Comparison of ENCODE assay signal across 10 mouse cellular contexts in the genomic region with DNA sequence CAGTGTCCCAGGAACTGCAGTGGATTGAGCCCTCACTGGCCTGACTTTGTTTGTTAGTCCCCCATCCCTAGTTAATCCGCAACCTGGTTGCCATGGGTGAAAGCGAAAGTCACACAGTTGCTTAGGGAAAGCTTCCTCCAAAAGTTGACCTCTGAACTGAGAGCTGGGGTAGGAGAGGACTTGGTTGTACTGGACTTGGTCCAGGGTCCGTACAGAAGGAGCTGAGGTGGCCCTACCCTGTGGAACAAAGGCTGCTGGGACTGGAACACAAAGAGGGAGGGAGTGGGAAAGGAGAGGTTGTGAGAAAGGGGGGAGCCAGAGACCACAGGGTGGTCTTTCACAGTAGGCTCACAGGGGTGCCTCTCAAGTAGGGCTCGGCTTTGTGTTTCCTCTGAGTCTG. TPM values are rescaled to one million over a fixed set of nuclear protein-coding genes. Genes with fewer than 3 reads are reported as not detected.
DNase-seq lines count a peak whose midpoint lies in the region; ATAC-seq and TF ChIP-seq lines count a peak whose summit lies in the region.
"Had no signal": no experiment of that assay in that cellular context is flagged by ENCODE, and none has a peak within 500 bp of the region (broad histone marks: within the 10 kb centered on the region; RNA-seq: fewer than 3 reads in every experiment).

No protein-coding gene starts in this region.

- peak; percentile 70 for ATAC-seq in forebrain, embryonic 14.5 days
- ATAC-seq in hindbrain, embryonic 11.5 days (ENCODE audit: low FRiP score) = no peak

- H3K4me1 ChIP-seq in forebrain, embryonic 14.5 days (ENCODE audit: control insufficient read depth, insufficient read depth, low read length) = peaks cover 3% of the 10 kb centered on the region; the same call in 1 of the 2 replicates
- peaks cover 33% of the 10 kb centered on the region for H3K4me1 ChIP-seq in kidney, adult 2 months (ENCODE audit: control insufficient read depth, insufficient read depth, low read length)
- peaks cover 13% of the 10 kb centered on the region; the same call in 1 of the 2 replicates for H3K4me1 ChIP-seq in small intestine, adult 2 months (ENCODE audit: control insufficient read depth, insufficient read depth, insufficient read length, low read length)
- no peaks in the 10 kb centered on the region for H3K4me1 ChIP-seq in hindbrain, embryonic 11.5 days (replicated peaks; ENCODE audit: control insufficient read depth, insufficient read depth, low read length)
- H3K4me1 ChIP-seq: lung, embryonic 15.5 days had no signal

- 28% methylated on average over 4 of the region's 4 CpGs for WGBS in forebrain, embryonic 14.5 days
- WGBS in kidney, adult 2 months = 34% methylated on average over 4 of the region's 4 CpGs
- WGBS in small intestine, adult 2 months = 25% methylated on average over 4 of the region's 4 CpGs
- WGBS in hindbrain, embryonic 11.5 days = 57% methylated on average over 4 of the region's 4 CpGs

- no peak overlapping the region for H3K4me2 ChIP-seq in forebrain, embryonic 14.5 days (ENCODE audit: low read length)
- H3K4me2 ChIP-seq in hindbrain, embryonic 11.5 days (replicated peaks; ENCODE audit: low read depth, low read length) = no peak overlapping the region
- H3K4me2 ChIP-seq: lung, embryonic 15.5 days had no signal

- peak; percentile 11 for DNase-seq in forebrain, embryonic 14.5 days (ENCODE audit: low spot score)
- peak; percentile 95 for DNase-seq in kidney, adult 2 months
- DNase-seq in kidney, postnatal 4 days = peak; percentile 59 to 68
- no peak for DNase-seq in adrenal gland, postnatal 4 days (ENCODE audit: low spot score in 2 of 2)
- no peak for DNase-seq in hindbrain, embryonic 11.5 days (ENCODE audit: low spot score)
- DNase-seq in layer of hippocampus, adult 2 months (ENCODE audit: low spot score in 2 of 2) = no peak
- DNase-seq: adrenal gland, postnatal 25 days; thymus, adult 18-20 months had no signal

- H3K9ac ChIP-seq in forebrain, embryonic 14.5 days (ENCODE audit: low read length) = no peak overlapping the region
- H3K9ac ChIP-seq in hindbrain, embryonic 11.5 days (ENCODE audit: low read depth, low read length) = no peak overlapping the region
- H3K9ac ChIP-seq: lung, embryonic 15.5 days had no signal

- no peak for TF ChIP-seq CTCF in kidney, adult 2 months (conservative IDR thresholded peaks at IDR 0.05; ENCODE audit: insufficient read depth, insufficient read length, low read depth, low read length)
- TF ChIP-seq CTCF in small intestine, adult 2 months (IDR thresholded peaks at IDR 0.05; ENCODE audit: extremely low read depth, insufficient read length, insufficient replicate concordance, low read depth, low read length) = no peak
- no peak for TF ChIP-seq CTCF in layer of hippocampus, adult 2 months (conservative IDR thresholded peaks at IDR 0.05)

- no peak for TF ChIP-seq POLR2A in kidney, adult 2 months (IDR thresholded peaks at IDR 0.05; ENCODE audit: low read depth, low read length)
- no peak for TF ChIP-seq POLR2A in small intestine, adult 2 months (IDR thresholded peaks at IDR 0.05; ENCODE audit: low read depth, low read length)

- H3K9me3 ChIP-seq in forebrain, embryonic 14.5 days (replicated peaks; ENCODE audit: control insufficient read depth, low read length) = no peaks in the 10 kb centered on the region
- H3K9me3 ChIP-seq in hindbrain, embryonic 11.5 days (ENCODE audit: control insufficient read depth, low read length) = no peaks in the 10 kb centered on the region
- H3K9me3 ChIP-seq: lung, embryonic 15.5 days had no signal

- no peak overlapping the region for H3K4me3 ChIP-seq in forebrain, embryonic 14.5 days (ENCODE audit: low read depth, low read length)
- no peak overlapping the region for H3K4me3 ChIP-seq in kidney, adult 2 months (ENCODE audit: insufficient read depth, low read depth, low read length)
- H3K4me3 ChIP-seq in small intestine, adult 2 months (ENCODE audit: low read depth, low read length) = no peak overlapping the region
- H3K4me3 ChIP-seq in hindbrain, embryonic 11.5 days (ENCODE audit: low read depth, low read length) = no peak overlapping the region
- H3K4me3 ChIP-seq in layer of hippocampus, adult 2 months = no peak overlapping the region
- H3K4me3 ChIP-seq: lung, embryonic 15.5 days had no signal

- H3K27ac ChIP-seq in forebrain, embryonic 14.5 days (ENCODE audit: low read depth, low read length) = no peak overlapping the region
- peak overlapping the region; percentile 92 for H3K27ac ChIP-seq in kidney, adult 2 months (ENCODE audit: insufficient read depth, low read depth, low read length)
- peak overlapping the region; percentile 90 for H3K27ac ChIP-seq in small intestine, adult 2 months (ENCODE audit: insufficient read depth, low read depth, low read length)
- H3K27ac ChIP-seq in hindbrain, embryonic 11.5 days (ENCODE audit: low read depth, low read length) = no peak overlapping the region
- H3K27ac ChIP-seq in layer of hippocampus, adult 2 months = no peak overlapping the region
- H3K27ac ChIP-seq: lung, embryonic 15.5 days had no signal

- no peaks in the 10 kb centered on the region for H3K27me3 ChIP-seq in forebrain, embryonic 14.5 days (replicated peaks; ENCODE audit: control insufficient read depth, insufficient read depth, low read length)
- no peaks in the 10 kb centered on the region for H3K27me3 ChIP-seq in kidney, adult 2 months (replicated peaks; ENCODE audit: control insufficient read depth, insufficient read depth, low read length)
- no peaks in the 10 kb centered on the region for H3K27me3 ChIP-seq in small intestine, adult 2 months (ENCODE audit: control insufficient read depth, insufficient read depth, low read length)
- no peaks in the 10 kb centered on the region for H3K27me3 ChIP-seq in hindbrain, embryonic 11.5 days (ENCODE audit: control insufficient read depth, insufficient read depth, low read length)
- H3K27me3 ChIP-seq: lung, embryonic 15.5 days had no signal

- 0 out of 2 replicates have a peak, but pooled peaks cover 6% of the 10 kb centered on the region for H3K36me3 ChIP-seq in forebrain, embryonic 14.5 days (ENCODE audit: control insufficient read depth, insufficient read depth, low read length)
- H3K36me3 ChIP-seq in kidney, adult 2 months (ENCODE audit: control insufficient read depth, insufficient read depth, low read length) = no peaks in the 10 kb centered on the region
- peaks cover 4% of the 10 kb centered on the region; the same call in 1 of the 2 replicates for H3K36me3 ChIP-seq in small intestine, adult 2 months (ENCODE audit: control insufficient read depth, insufficient read depth, low read length)
- no peaks in the 10 kb centered on the region for H3K36me3 ChIP-seq in hindbrain, embryonic 11.5 days (ENCODE audit: control insufficient read depth, insufficient read depth, low read length)
- H3K36me3 ChIP-seq: lung, embryonic 15.5 days had no signal

RNA-seq across cellular contexts. Expression of gene Degs1, which starts 14.3 kb away (rescaled TPM):
- 72.1 and 73.3 TPM in 2 replicates for polyA plus RNA-seq in forebrain, embryonic 14.5 days (2014; fragmentation: Nextera tagmentation; extraction: Ambion mirVana)
- 137 and 158 TPM in 2 replicates for polyA plus RNA-seq in kidney, adult 2 months (2012; rRNA removed)
- polyA plus RNA-seq in small intestine, adult 2 months (2012; rRNA removed) = 8.5 and 14.1 TPM in 2 replicates
- 10 to 100 TPM; 88.7 to 90.2 TPM for total RNA-seq in adrenal gland, postnatal 4 days (2021)
- polyA plus RNA-seq in hindbrain, embryonic 11.5 days (2014; fragmentation: Nextera tagmentation; extraction: Ambion mirVana) = 78.8 and 79.6 TPM in 2 replicates
- 10 to 100 TPM; 62.9 to 65.3 TPM for total RNA-seq in layer of hippocampus, adult 2 months (2021)

Comparison
In these comparisons a context has a peak if more than half of its experiments do, and no peak if none do; other contexts are left out.
1. DNase-seq: peak in forebrain, embryonic 14.5 days (single experiment), kidney, adult 2 months (single experiment) and kidney, postnatal 4 days (2 of 2); none in adrenal gland, postnatal 4 days (0 of 2), hindbrain, embryonic 11.5 days (single experiment) and layer of hippocampus, adult 2 months (0 of 2).
2. H3K27ac ChIP-seq: peak in kidney, adult 2 months (single experiment) and small intestine, adult 2 months (single experiment); none in forebrain, embryonic 14.5 days (single experiment), hindbrain, embryonic 11.5 days (single experiment) and layer of hippocampus, adult 2 months (single experiment).